Mouse (Mus musculus) embryonic facial prominence, embryonic 12.5 days (tissue): ENCODE measurements at regions not wholly inside any gene's neighbourhood (a gene's known extent, or its start where the extent isn't known, plus 50 kb on each side); places are given as distances from the start of the nearest gene placed in this dataset.

ENCODE experiments used
- ATAC-seq: fragments of 200-750 bp; cut with Nextera tagmentation; 2 replicates; pipeline ENCODE4 v1.8.0; 2017; ENCODE audit not compliant: insufficient number of reproducible peaks, insufficient read depth, low FRiP score, low TSS enrichment
- H3K27ac ChIP-seq: fragments of 300-500 bp; sonication (generic); 2 replicates; pipeline ENCODE4 v1.5.1; 2016; ENCODE audit warnings: mild to moderate bottlenecking
- H3K27me3 ChIP-seq: fragments of 300-500 bp; sonication (generic); 2 replicates; pipeline ENCODE4 v1.6.1; 2016; ENCODE audit warnings: mild to moderate bottlenecking, moderate library complexity
- H3K36me3 ChIP-seq: fragments of 300-500 bp; sonication (generic); 2 replicates; pipeline ENCODE4 v1.6.1; 2016; ENCODE audit warnings: mild to moderate bottlenecking
- H3K4me1 ChIP-seq: fragments of 300-500 bp; sonication (generic); 2 replicates; pipeline ENCODE4 v1.6.1; 2016
- H3K4me2 ChIP-seq: fragments of 300-500 bp; sonication (generic); replicated peaks from 2 replicates; pipeline ENCODE4 v1.6.1; 2016; ENCODE audit warnings: mild to moderate bottlenecking, moderate library complexity
- H3K4me3 ChIP-seq: fragments of 300-500 bp; sonication (generic); 2 replicates; pipeline ENCODE4 v1.5.1; 2016; ENCODE audit warnings: mild to moderate bottlenecking
- H3K9ac ChIP-seq: fragments of 300-500 bp; sonication (generic); 2 replicates; pipeline ENCODE4 v1.6.1; 2016; ENCODE audit warnings: mild to moderate bottlenecking, moderate library complexity
- H3K9me3 ChIP-seq: fragments of 300-500 bp; sonication (generic); 2 replicates; pipeline ENCODE4 v1.6.1; 2016; ENCODE audit warnings: mild to moderate bottlenecking, moderate library complexity
- WGBS: fragments of 180-500 bp; shearing (Covaris S2); methylation state at CpG from one replicate; pipeline ENCODE4 v1.1.7; 2016; 5-methylcytosine and 5-hydroxymethylcytosine counted together

DNA sequence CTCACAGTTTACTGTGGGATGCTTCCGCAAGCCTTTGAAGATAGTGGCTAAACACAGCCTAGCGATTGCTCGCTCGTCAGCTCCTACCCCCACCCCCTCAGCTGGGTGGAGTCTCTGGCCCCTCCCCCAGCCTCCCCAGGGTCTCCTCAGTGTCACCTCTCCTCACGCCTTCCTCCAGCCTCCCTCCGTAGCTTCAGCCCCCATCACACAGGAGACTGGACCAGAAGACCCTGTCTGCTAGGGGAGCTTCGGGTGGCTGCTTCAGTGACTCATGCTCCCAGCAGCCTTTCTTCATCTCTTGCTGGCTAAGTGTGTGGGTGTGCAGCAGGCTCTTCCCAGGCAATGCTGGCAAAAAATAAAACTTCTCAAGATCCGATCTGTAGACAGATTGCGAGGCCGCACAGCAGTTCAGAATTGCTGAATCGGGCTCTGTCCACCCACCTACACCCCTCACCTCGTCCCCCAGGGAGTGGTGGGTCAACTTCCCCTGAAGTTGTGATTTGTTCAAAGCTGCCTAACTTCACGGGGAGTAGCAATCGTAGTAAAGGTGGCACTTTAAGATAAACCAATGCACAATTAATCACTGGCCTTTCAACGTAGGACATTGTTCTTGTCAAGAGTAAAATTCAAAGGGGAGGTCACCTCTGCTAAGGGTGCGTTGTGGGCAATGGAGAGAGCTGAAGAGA is 61.2 kb upstream of the Ankrd28 start:
- no peak; the same call in 1 of the 2 replicates for ATAC-seq
- H3K9me3 ChIP-seq = no peaks in the 10 kb centered on the region
- H3K9ac ChIP-seq = 0 out of 2 replicates have a peak overlapping the region, but pooled peaks have one; percentile 10
- H3K36me3 ChIP-seq = no peaks in the 10 kb centered on the region
- peak overlapping the region; percentile 47 for H3K4me2 ChIP-seq
- H3K4me1 ChIP-seq = peaks cover 16% of the 10 kb centered on the region
- H3K27me3 ChIP-seq = no peaks in the 10 kb centered on the region
- H3K4me3 ChIP-seq = peak overlapping the region; percentile 13; the same call in 1 of the 2 replicates
- no peak overlapping the region for H3K27ac ChIP-seq
- WGBS = 8% methylated on average over 16 of the region's 16 CpGs

DNA sequence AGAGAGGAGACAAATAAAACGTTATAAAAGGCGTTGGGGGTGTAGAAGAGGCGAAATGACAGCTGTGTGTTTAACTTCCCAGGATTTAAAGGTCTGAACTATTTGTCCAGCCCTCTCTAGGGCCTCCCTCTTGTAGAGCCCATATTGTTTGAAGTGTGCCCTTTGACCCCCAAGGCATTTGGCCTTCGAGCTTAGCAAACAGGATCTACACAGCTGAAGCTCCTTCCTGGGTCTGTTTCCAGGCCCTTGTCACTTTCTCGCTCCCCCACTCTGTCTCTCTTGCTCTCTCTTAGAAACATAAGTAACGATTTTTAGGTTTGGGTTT is 61.7 kb upstream of the Ankrd28 start:
- H3K9me3 ChIP-seq = no peaks in the 10 kb centered on the region
- no peak overlapping the region for H3K4me2 ChIP-seq
- H3K4me1 ChIP-seq = peaks cover 16% of the 10 kb centered on the region
- no peak overlapping the region for H3K9ac ChIP-seq
- H3K4me3 ChIP-seq = no peak overlapping the region
- WGBS = 15% methylated on average over 6 of the region's 6 CpGs
- no peak overlapping the region for H3K27ac ChIP-seq
- ATAC-seq = no peak
- no peaks in the 10 kb centered on the region for H3K27me3 ChIP-seq
- H3K36me3 ChIP-seq = no peaks in the 10 kb centered on the region

DNA sequence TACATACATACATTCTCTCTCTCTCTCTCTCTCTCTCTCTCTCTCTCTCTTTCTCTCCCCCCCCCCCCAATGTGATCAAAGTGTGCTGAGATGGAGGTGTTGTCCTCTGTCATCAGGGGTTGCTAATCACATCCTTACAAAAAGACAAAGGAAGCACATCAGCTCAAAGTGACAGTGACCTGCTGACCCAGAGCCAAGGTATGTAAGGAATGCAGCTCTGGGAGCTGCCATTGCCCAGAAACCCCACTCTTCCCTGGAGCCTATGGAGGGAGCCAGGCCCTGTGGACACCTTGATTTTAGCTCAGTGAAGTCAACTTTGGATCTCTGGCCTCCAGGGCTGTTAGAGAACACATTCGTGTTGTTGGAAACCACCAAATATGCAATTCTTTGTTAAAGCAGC is 66.0 kb upstream of the Ankrd28 start:
- Histone ChIP-seq H3K36me3 (no peaks in the 10 kb centered on the region), H3K27ac (no peak overlapping the region), H3K4me3 (no peak overlapping the region), H3K9me3 (no peaks in the 10 kb centered on the region), H3K4me2 (no peak overlapping the region), H3K4me1 (peaks cover 9% of the 10 kb centered on the region), H3K27me3 (no peaks in the 10 kb centered on the region), H3K9ac (no peak overlapping the region)
- WGBS = 59% methylated on average over 1 of the region's 1 CpGs
- no peak for ATAC-seq

DNA sequence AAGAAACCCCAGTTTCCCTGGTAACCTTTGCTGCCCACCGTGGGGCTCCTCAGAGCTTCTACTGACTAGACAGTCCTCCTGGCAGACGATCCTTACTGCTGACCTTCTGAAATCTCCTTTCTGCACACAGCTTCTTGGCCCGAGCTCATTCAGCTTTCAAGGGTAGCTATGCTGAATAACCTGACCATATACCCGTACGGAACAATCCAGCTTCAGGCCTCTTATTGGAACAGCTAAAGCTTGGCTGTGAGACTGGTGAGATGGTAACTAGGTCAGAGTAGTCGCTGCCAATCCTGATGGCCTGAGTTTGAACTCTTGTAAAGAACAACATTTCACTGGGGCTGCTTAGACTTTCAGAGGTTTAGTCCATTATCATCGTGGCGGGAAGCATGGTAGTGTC is 69.1 kb upstream of the Ankrd28 start:
- 84% methylated on average over 8 of the region's 8 CpGs for WGBS
- Histone ChIP-seq H3K4me3 (no peak overlapping the region), H3K9me3 (no peaks in the 10 kb centered on the region), H3K4me1 (0 out of 2 replicates have a peak, but pooled peaks cover 5% of the 10 kb centered on the region), H3K27ac (no peak overlapping the region), H3K36me3 (no peaks in the 10 kb centered on the region), H3K27me3 (no peaks in the 10 kb centered on the region), H3K9ac (no peak overlapping the region), H3K4me2 (no peak overlapping the region)
- ATAC-seq = no peak

DNA sequence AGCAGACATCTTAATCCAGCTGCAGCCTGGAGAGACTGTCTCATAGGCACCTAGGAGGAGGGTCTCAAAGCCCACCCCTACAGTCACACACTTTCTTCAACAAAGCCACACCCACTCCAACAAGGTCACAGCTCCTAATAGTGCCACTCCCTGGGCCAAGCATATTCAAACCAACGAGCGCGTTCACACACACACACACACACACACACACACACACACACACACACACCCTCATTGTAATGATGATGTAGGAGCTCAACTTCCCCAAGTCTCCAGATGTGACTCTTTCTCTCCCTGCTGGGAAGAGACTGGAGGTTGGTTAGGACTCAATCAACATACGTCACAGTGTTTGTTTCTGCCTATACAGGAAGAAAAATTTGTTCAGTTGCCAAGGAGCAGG is 69.5 kb upstream of the Ankrd28 start:
- Histone ChIP-seq H3K4me1 (0 out of 2 replicates have a peak, but pooled peaks cover 5% of the 10 kb centered on the region), H3K36me3 (no peaks in the 10 kb centered on the region), H3K9me3 (no peaks in the 10 kb centered on the region), H3K4me2 (no peak overlapping the region), H3K4me3 (no peak overlapping the region), H3K9ac (no peak overlapping the region), H3K27me3 (no peaks in the 10 kb centered on the region), H3K27ac (no peak overlapping the region)
- ATAC-seq = no peak
- whole genome bisulfite sequencing = 75% methylated on average over 4 of the region's 4 CpGs

DNA sequence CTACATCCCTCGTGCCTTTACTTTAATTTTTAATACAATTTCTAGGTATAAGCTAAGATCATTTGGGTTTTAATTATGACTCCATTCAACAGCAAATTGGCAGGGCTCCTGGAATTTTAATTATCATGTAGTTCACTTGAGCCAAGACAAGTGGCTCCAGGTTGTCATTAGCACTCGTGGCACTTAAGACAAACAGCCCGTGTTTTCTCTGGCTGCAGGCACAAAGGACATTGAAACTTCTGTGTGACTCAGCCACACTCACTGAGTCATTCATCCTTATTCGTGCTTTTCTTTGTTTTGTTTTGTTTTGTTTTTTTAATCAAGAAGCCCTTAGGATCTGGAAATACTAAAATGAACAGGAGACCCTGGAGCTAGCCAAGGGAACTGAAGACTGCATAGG is 71.5 kb upstream of the Ankrd28 start:
- Histone ChIP-seq H3K27me3 (no peaks in the 10 kb centered on the region), H3K27ac (no peak overlapping the region), H3K36me3 (no peaks in the 10 kb centered on the region), H3K9me3 (no peaks in the 10 kb centered on the region), H3K4me1 (no peaks in the 10 kb centered on the region), H3K9ac (no peak overlapping the region), H3K4me3 (no peak overlapping the region), H3K4me2 (no peak overlapping the region)
- no peak for ATAC-seq
- WGBS = 39% methylated on average over 4 of the region's 4 CpGs

DNA sequence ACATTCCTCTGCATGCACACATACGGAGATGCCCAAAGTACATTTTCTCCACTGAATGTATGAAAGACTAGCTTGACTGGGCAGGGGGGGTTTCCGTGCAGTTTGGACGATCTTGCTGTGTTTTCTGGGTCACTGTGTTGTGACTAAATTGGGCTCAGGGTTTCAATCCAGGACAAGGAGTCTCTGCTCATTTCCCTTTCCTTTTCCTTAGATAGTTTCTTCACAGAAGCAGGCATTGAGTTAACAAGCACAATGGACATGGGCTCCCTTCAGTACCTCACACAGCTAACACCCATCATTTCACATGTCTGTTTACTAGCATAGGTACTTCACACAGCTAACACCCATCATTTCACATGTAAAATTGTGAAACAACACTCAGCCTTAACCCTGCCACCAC is 73.2 kb upstream of the Ankrd28 start:
- H3K27ac ChIP-seq = no peak overlapping the region
- no peak overlapping the region for H3K4me3 ChIP-seq
- H3K4me1 ChIP-seq = no peaks in the 10 kb centered on the region
- ATAC-seq = no peak
- no peak overlapping the region for H3K9ac ChIP-seq
- 75% methylated on average over 3 of the region's 3 CpGs for WGBS
- H3K9me3 ChIP-seq = no peaks in the 10 kb centered on the region
- H3K4me2 ChIP-seq = no peak overlapping the region
- H3K36me3 ChIP-seq = no peaks in the 10 kb centered on the region
- H3K27me3 ChIP-seq = no peaks in the 10 kb centered on the region

DNA sequence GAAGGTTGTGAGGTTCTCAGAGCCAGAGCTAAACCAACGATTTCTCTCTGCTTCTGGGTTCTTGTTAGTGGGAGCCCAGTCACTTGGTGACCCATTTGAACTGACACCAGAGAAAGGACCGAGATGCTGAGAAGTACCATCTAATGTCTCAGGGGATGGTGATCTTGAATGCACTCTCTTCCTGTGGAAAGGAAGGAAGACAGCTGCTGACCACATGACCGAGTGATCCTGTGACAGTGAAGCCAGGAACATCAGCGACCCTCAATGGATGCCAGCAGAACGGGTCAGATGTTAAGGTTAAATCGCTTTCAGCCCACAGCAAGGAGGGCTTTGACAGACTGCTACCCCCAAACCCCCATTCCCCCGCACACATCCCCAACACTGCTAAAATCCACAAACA is 78.1 kb upstream of the Ankrd28 start:
- H3K9ac ChIP-seq = no peak overlapping the region
- no peak overlapping the region for H3K4me3 ChIP-seq
- ATAC-seq = no peak
- H3K4me2 ChIP-seq = no peak overlapping the region
- no peak overlapping the region for H3K27ac ChIP-seq
- 56% methylated on average over 7 of the region's 7 CpGs for WGBS
- no peaks in the 10 kb centered on the region for H3K4me1 ChIP-seq
- no peaks in the 10 kb centered on the region for H3K36me3 ChIP-seq
- no peaks in the 10 kb centered on the region for H3K27me3 ChIP-seq
- no peaks in the 10 kb centered on the region for H3K9me3 ChIP-seq

DNA sequence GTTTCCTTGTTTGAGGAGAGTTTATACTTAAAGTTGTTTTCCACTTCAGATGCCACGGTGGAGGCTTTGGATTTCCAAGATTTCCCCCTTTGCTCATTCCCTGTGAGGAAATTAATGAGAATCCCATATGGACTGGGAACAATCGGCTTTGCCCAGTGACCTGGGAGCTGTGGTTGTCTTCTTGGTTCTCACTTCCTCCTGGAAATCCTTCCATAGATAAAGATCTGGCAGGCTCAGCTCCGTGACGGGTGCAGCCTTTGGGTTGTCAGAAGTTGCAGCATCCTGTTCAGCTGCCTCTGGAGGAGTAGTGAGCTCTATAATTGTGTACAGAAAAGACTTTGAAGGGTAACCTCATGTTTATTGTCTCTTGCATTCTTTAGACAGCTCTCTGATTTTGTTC is 78.8 kb upstream of the Ankrd28 start:
- no peak for ATAC-seq
- WGBS = 64% methylated on average over 4 of the region's 4 CpGs
- Histone ChIP-seq H3K9me3 (no peaks in the 10 kb centered on the region), H3K4me2 (no peak overlapping the region), H3K27ac (no peak overlapping the region), H3K36me3 (no peaks in the 10 kb centered on the region), H3K27me3 (no peaks in the 10 kb centered on the region), H3K4me1 (no peaks in the 10 kb centered on the region), H3K4me3 (no peak overlapping the region), H3K9ac (no peak overlapping the region)

DNA sequence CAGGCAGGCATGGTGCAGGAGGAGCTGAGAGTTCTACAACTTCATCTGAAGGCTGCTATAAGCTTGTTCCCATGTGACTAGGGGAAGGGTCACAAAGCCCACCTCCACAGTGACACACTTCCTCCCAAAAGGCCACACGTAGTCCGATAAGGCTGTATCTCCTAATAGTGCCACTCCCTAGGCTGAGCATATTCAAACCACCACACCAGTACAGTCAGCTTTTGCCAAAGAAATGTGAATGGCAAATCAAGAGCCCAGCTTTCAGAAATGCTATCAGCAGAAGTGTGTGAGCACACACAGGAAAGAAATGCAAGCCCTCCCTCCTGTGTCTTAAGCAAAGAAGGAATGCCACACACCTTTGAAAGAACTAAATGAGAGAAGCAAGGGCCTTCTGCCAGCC is 80.4 kb upstream of the Ankrd28 start:
- no peak for ATAC-seq

DNA sequence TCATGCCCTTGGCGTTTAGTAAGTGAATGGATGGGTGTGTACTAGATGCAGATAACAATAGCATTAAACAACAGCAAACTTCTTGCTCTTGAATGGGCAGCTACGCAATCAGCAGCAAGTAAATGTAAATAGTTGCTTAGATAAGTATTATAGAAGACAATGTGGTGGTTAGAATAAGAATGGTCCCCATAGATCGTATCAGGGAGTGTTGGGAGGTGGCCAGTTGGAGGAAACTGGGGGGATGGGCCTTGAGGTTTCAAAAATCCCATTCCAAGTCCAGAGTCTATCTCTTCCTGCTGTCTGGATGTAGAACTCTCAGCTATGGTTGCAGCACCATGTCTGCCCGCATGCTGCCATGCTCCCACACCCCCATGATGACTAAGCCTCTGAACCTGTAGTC is 88.0 kb upstream of the Ankrd28 start:
- no peak overlapping the region for H3K27ac ChIP-seq
- H3K4me3 ChIP-seq = no peak overlapping the region
- H3K27me3 ChIP-seq = no peaks in the 10 kb centered on the region
- no peak overlapping the region for H3K4me2 ChIP-seq
- WGBS = 89% methylated on average over 4 of the region's 4 CpGs
- no peaks in the 10 kb centered on the region for H3K4me1 ChIP-seq
- no peaks in the 10 kb centered on the region for H3K36me3 ChIP-seq
- no peak overlapping the region for H3K9ac ChIP-seq
- no peak for ATAC-seq
- H3K9me3 ChIP-seq = no peaks in the 10 kb centered on the region

More for the DNA sequence above, 80.4 kb upstream of the Ankrd28 start:
- Histone ChIP-seq H3K4me2 (no peak overlapping the region), H3K9me3 (no peaks in the 10 kb centered on the region), H3K4me3 (no peak overlapping the region), H3K27me3 (no peaks in the 10 kb centered on the region), H3K4me1 (no peaks in the 10 kb centered on the region), H3K27ac (no peak overlapping the region), H3K9ac (no peak overlapping the region), H3K36me3 (no peaks in the 10 kb centered on the region)
- WGBS = 96% methylated on average over 2 of the region's 2 CpGs

DNA sequence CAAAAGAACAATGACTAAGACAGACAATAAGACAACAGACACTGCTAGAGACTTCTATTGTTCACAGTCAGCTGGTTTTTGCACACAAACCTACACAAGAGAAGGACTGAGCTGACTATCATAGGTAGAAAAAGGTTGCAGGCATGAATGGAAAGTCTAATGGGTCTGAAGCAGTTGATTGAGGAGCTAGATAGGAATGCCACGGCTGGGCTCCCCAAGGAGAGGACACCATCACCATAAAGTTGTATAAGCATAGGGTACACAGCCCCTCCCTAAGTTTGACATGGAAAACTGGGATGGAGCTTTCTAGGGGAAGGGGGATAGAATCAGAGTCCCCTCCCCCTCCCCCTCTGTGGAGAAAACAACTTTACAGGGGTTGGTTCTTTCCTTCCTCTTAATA is 88.5 kb upstream of the Ankrd28 start:
- no peak overlapping the region for H3K27ac ChIP-seq
- H3K4me1 ChIP-seq = no peaks in the 10 kb centered on the region
- ATAC-seq = no peak
- H3K9me3 ChIP-seq = no peaks in the 10 kb centered on the region
- H3K4me3 ChIP-seq = no peak overlapping the region
- no peaks in the 10 kb centered on the region for H3K36me3 ChIP-seq
- no peak overlapping the region for H3K9ac ChIP-seq
- 96% methylated on average over 1 of the region's 1 CpGs for WGBS
- no peak overlapping the region for H3K4me2 ChIP-seq
- no peaks in the 10 kb centered on the region for H3K27me3 ChIP-seq
